Mouse (Mus musculus) megakaryocyte, embryonic 14.5 days (primary cell): Measurements from ENCODE around the gene Ptp4a2.

Source experiments
- FLI1 ChIP-seq: IDR thresholded peaks from 2 replicates; pipeline ENCODE4 v1.6.1; 2012; ENCODE audit warnings: low read length, inconsistent platforms, mixed read lengths
- GATA1 ChIP-seq: IDR thresholded peaks from 3 replicates; pipeline ENCODE4 v1.6.1; 2012; ENCODE audit warnings: mixed read lengths, low read length, inconsistent platforms, borderline replicate concordance

DNA sequence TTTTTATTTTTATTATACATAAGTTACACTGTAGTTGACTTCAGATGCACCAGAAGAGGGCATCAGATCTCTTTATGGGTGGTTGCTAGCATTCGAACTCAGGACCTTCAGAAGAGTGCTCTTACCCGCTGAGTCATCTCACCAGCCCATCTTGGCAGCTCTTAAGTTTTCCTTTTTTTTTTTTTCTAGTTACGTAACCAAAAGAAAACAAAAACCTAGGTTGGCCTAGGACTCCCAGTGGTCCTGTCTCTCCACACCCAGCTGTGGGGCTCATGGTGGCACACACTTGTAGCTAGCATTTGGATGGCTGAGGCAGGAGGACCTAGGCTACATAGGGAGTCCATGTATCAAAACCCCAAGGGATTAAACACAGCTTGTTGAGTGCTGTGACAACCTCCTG, 43.0 kb downstream of the Ptp4a2 start:
- TF ChIP-seq GATA1 (no peak), FLI1 (no peak)
